Mouse (Mus musculus) cortical plate, adult 2 months (tissue): Measurements from ENCODE around the gene S100a6.

Experiments
- CTCF ChIP-seq: fragments of 200-500 bp; IDR thresholded peaks from 2 replicates; pipeline ENCODE4 v1.5.1; 2011; ENCODE audit warnings: mild to moderate bottlenecking, control low read depth, low read length; ENCODE audit not compliant: insufficient read depth; ENCODE audit errors: extremely low read depth
- POLR2A ChIP-seq: fragments of 200-500 bp; IDR thresholded peaks from 2 replicates; pipeline ENCODE4 v1.6.1; 2011; ENCODE audit warnings: mild to moderate bottlenecking, low read length, control low read depth; ENCODE audit not compliant: insufficient read depth; ENCODE audit errors: extremely low read depth

- TF ChIP-seq POLR2A = no peak
- no peak for TF ChIP-seq CTCF
Observed at GRCm38 (mm10) chr3:90626266-90627021, 13.8 kb downstream of the S100a6 start.
